Mouse (Mus musculus): ENCODE results near the gene E330034G19Rik.

E330034G19Rik gene

DNA sequence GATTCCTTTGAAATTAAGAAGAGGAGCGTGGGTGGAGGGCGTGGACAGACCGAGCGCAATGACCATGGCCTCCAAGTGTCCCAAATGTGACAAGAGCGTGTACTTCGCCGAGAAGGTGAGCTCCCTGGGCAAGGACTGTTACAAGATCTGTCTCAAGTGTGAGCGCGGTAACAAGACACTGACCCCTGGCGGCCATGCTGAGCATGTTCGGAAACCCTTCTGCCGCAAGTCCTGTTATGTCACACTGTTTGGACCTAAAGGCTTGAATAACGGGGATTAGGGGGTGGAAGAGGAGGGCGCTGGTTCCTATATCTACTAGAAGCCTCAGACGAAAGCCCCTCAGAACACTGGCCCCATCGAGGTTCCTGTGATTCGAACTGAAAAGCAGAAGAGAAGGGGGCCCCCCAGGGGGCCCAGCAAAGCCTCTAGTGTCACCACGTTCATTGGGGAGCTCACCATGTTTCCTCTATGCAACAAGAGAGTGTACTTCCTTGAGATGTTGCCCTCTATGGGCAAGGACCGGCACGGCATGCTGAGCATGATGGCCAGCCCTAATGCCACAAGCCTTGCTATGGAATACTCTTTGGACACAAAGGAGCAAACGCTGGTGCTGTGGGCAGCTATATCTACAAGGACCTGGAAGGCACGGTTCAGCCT, 65.4 kb downstream of the E330034G19Rik start:
- DNase-seq = peak; percentile 35

All from right cerebral cortex, postnatal 4 days (tissue).